Mouse (Mus musculus): ENCODE measurements at regions not wholly inside any gene's neighbourhood (a gene's known extent, or its start where the extent isn't known, plus 50 kb on each side); places are given as distances from the start of the nearest gene placed in this dataset.

- intact Hi-C loops (cut with DNase I): no loop called here
- DNase-seq (ENCODE audit: low spot score in 2 of 2): no peak
Observed at GRCm38 (mm10) chr4:98282275-98282674, 100.8 kb downstream of the Tm2d1 start.

- DNase-seq (ENCODE audit: low spot score in 2 of 2): no peak
- intact Hi-C loops (cut with DNase I): no loop called here
Observed at GRCm38 (mm10) chr4:98258336-98258735, 124.8 kb downstream of the Tm2d1 start.

- DNase-seq (ENCODE audit: low spot score in 2 of 2): no peak
Observed at GRCm38 (mm10) chr4:98257711-98258110, 125.4 kb downstream of the Tm2d1 start.

GRCm38 (mm10) chr4:98254856-98255853 lies 128.0 kb downstream of the Tm2d1 start:
- no peak for DNase-seq (ENCODE audit: low spot score in 2 of 2)
- intact Hi-C loops (cut with DNase I): no loop called here

More at GRCm38 (mm10) chr4:98257711-98258110, 125.4 kb downstream of the Tm2d1 start:
- intact Hi-C loops (cut with DNase I): no loop called here

GRCm38 (mm10) chr4:98243941-98244929 lies 138.9 kb downstream of the Tm2d1 start:
- intact Hi-C loops (cut with DNase I): loop anchor here (10.0 kb wide), 2 partner anchors 379 to 489 kb away; no protein-coding TSS in a partner anchor
- peak; percentile 40 to 48 for DNase-seq (ENCODE audit: low spot score in 2 of 2)

GRCm38 (mm10) chr4:98243502-98243901 lies 139.6 kb downstream of the Tm2d1 start:
- intact Hi-C loops (cut with DNase I): loop anchor here (10.0 kb wide), 2 partner anchors 379 to 489 kb away; no protein-coding TSS in a partner anchor
- DNase-seq (ENCODE audit: low spot score in 2 of 2): peak; percentile 55 to 71

- DNase-seq (ENCODE audit: low spot score in 2 of 2): no peak
- intact Hi-C loops (cut with DNase I): loop anchor here (10.0 kb wide), 2 partner anchors 377 to 487 kb away; no protein-coding TSS in a partner anchor
Observed at GRCm38 (mm10) chr4:98241921-98242320, 141.2 kb downstream of the Tm2d1 start.

GRCm38 (mm10) chr4:98240289-98240688 lies 142.8 kb downstream of the Tm2d1 start:
- DNase-seq (ENCODE audit: low spot score in 2 of 2): no peak
- intact Hi-C loops (cut with DNase I): loop anchor here (10.0 kb wide), 2 partner anchors 375 to 485 kb away; no protein-coding TSS in a partner anchor

- intact Hi-C loops (cut with DNase I): no loop called here
- DNase-seq (ENCODE audit: low spot score in 2 of 2): no peak
Observed at GRCm38 (mm10) chr4:98238075-98238474, 145.0 kb downstream of the Tm2d1 start.

GRCm38 (mm10) chr4:98237475-98237874 lies 145.6 kb downstream of the Tm2d1 start:
- peak in 1 of 2 experiments; percentile 39 for DNase-seq (ENCODE audit: low spot score in 2 of 2)
- intact Hi-C loops (cut with DNase I): no loop called here

GRCm38 (mm10) chr4:98236006-98236783 lies 146.9 kb downstream of the Tm2d1 start:
- intact Hi-C loops (cut with DNase I): no loop called here
- no peak for DNase-seq (ENCODE audit: low spot score in 2 of 2)

GRCm38 (mm10) chr4:98228193-98228592 lies 154.9 kb downstream of the Tm2d1 start:
- intact Hi-C loops (cut with DNase I): no loop called here
- no peak for DNase-seq (ENCODE audit: low spot score in 2 of 2)

GRCm38 (mm10) chr4:98224366-98224765 lies 158.7 kb downstream of the Tm2d1 start:
- DNase-seq (ENCODE audit: low spot score in 2 of 2): no peak
- intact Hi-C loops (cut with DNase I): no loop called here

- intact Hi-C loops (cut with DNase I): no loop called here
- no peak for DNase-seq (ENCODE audit: low spot score in 2 of 2)
Observed at GRCm38 (mm10) chr4:98223429-98223828, 159.7 kb downstream of the Tm2d1 start.

GRCm38 (mm10) chr4:98221566-98221965 lies 161.5 kb downstream of the Tm2d1 start:
- intact Hi-C loops (cut with DNase I): no loop called here
- DNase-seq (ENCODE audit: low spot score in 2 of 2): no peak

GRCm38 (mm10) chr4:98215218-98215617 lies 167.9 kb downstream of the Tm2d1 start:
- no peak for DNase-seq (ENCODE audit: low spot score in 2 of 2)
- intact Hi-C loops (cut with DNase I): no loop called here

- DNase-seq (ENCODE audit: low spot score in 2 of 2): no peak
- intact Hi-C loops (cut with DNase I): no loop called here
Observed at GRCm38 (mm10) chr4:98207446-98207845, 175.7 kb downstream of the Tm2d1 start.

- intact Hi-C loops (cut with DNase I): no loop called here
- no peak for DNase-seq (ENCODE audit: low spot score in 2 of 2)
Observed at GRCm38 (mm10) chr4:98206245-98206970, 176.7 kb downstream of the Tm2d1 start.
